Mouse (Mus musculus): ENCODE data around the gene Actl7b. TPM values are rescaled to one million over a fixed set of nuclear protein-coding genes. Genes with fewer than 3 reads are reported as not detected.

Actl7b gene
- polyA plus RNA-seq, 1 experiment from 2014 or later = not detected

Other genes starting within 250 kb of the Actl7b start
- not detected in 2 replicates for gene Gm26657, start 1.4 kb downstream of the Actl7b start, polyA plus RNA-seq (2014; fragmentation: Nextera tagmentation; extraction: Ambion mirVana)
- not detected in 2 replicates for gene Actl7a, start 2.0 kb upstream of the Actl7b start, polyA plus RNA-seq (2014; fragmentation: Nextera tagmentation; extraction: Ambion mirVana)
- gene Elp1, start 60.9 kb upstream of the Actl7b start, polyA plus RNA-seq (2014; fragmentation: Nextera tagmentation; extraction: Ambion mirVana) = 64.5 and 66.8 TPM in 2 replicates
- gene Fam206a, start 60.9 kb upstream of the Actl7b start, polyA plus RNA-seq (2014; fragmentation: Nextera tagmentation; extraction: Ambion mirVana) = 18.3 and 20.0 TPM in 2 replicates
- gene Ctnnal1, start 123.7 kb upstream of the Actl7b start, polyA plus RNA-seq (2014; fragmentation: Nextera tagmentation; extraction: Ambion mirVana) = 16.5 and 20.0 TPM in 2 replicates
- 6.4 and 7.2 TPM in 2 replicates for gene Tmem245, start 206.0 kb upstream of the Actl7b start, polyA plus RNA-seq (2014; fragmentation: Nextera tagmentation; extraction: Ambion mirVana)
- 0.09 and 0.33 TPM in 2 replicates for gene Frrs1l, start 248.9 kb upstream of the Actl7b start, polyA plus RNA-seq (2014; fragmentation: Nextera tagmentation; extraction: Ambion mirVana)

Measured in liver, embryonic 11.5 days (tissue).